9 mouse cellular contexts compared by ENCODE assay signal in the genomic region with DNA sequence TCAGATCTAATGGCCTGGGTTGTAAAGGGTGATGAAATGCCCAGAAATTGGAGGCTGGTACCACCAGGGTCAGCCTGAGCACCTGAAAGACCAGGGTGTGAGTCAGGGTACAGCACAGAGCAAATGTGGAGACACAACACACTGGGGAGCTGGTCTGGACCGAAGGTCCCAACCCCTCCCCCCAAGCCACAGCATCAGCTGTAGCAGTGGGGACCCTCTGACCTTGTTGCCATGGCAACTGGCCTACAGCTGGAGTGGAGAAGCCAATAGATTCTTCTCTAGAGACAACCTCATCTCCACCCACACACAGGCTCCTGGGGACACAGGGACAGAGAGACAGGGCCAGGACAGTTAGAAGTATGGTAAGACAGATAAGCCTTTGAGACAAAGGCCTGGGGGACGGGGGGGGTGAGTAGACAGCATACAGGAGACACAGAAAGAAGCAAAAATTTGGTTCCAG. TPM values are rescaled to one million over a fixed set of nuclear protein-coding genes. Genes with fewer than 3 reads are reported as not detected.
DNase-seq lines count a peak whose midpoint lies in the region; ATAC-seq lines count a peak whose summit lies in the region.
"Had no signal": no experiment of that assay in that cellular context is flagged by ENCODE, and none has a peak within 500 bp of the region (broad histone marks: within the 10 kb centered on the region; RNA-seq: fewer than 3 reads in every experiment).

No protein-coding gene starts in this region.

- H3K9me3 ChIP-seq in heart, embryonic 12.5 days (replicated peaks): no peaks in the 10 kb centered on the region
- H3K9me3 ChIP-seq in intestine, embryonic 15.5 days: no peaks in the 10 kb centered on the region
- H3K9me3 ChIP-seq: embryonic facial prominence, embryonic 15.5 days had no signal

- peaks cover 38% of the 10 kb centered on the region for H3K36me3 ChIP-seq in heart, embryonic 12.5 days
- H3K36me3 ChIP-seq in intestine, embryonic 15.5 days: no peaks in the 10 kb centered on the region
- H3K36me3 ChIP-seq: embryonic facial prominence, embryonic 15.5 days had no signal

- H3K4me2 ChIP-seq in heart, embryonic 12.5 days: peak overlapping the region; percentile 46
- peak overlapping the region; percentile 47 for H3K4me2 ChIP-seq in intestine, embryonic 15.5 days (replicated peaks)
- H3K4me2 ChIP-seq: embryonic facial prominence, embryonic 15.5 days had no signal

- ATAC-seq in heart, embryonic 12.5 days (ENCODE audit: insufficient number of reproducible peaks, low FRiP score): no peak
- ATAC-seq in intestine, embryonic 15.5 days: no peak
- ATAC-seq in granulocyte monocyte progenitor cell, adult 5-6 weeks (replicated peaks; ENCODE audit: poor library complexity, severe bottlenecking): no peak

- WGBS in heart, embryonic 12.5 days: 11% methylated on average over 2 of the region's 2 CpGs
- WGBS in intestine, embryonic 15.5 days: 21% methylated on average over 2 of the region's 2 CpGs

- DNase-seq in heart, adult 18-20 months: no peak
- peak; percentile 91 for DNase-seq in embryo, embryonic 10.5 days (ENCODE audit: low spot score)
- peak; percentile 82 for DNase-seq in neural tube, embryonic 10.5 days (ENCODE audit: extremely low spot score, low spot score)
- DNase-seq in adrenal gland, adult 8-10 months: no peak
- no peak for DNase-seq in layer of hippocampus, postnatal 10 days (ENCODE audit: low spot score in 2 of 2)

- peaks cover 97% of the 10 kb centered on the region for H3K4me1 ChIP-seq in heart, embryonic 12.5 days (replicated peaks)
- peaks cover 44% of the 10 kb centered on the region for H3K4me1 ChIP-seq in intestine, embryonic 15.5 days (replicated peaks)

- H3K27ac ChIP-seq in heart, embryonic 12.5 days (ENCODE audit: poor library complexity, severe bottlenecking): peak overlapping the region; percentile 75
- H3K27ac ChIP-seq in intestine, embryonic 15.5 days: peak overlapping the region; percentile 85
- H3K27ac ChIP-seq: embryonic facial prominence, embryonic 15.5 days had no signal

- H3K4me3 ChIP-seq in heart, embryonic 12.5 days: no peak overlapping the region
- no peak overlapping the region for H3K4me3 ChIP-seq in intestine, embryonic 15.5 days (replicated peaks)
- H3K4me3 ChIP-seq: embryonic facial prominence, embryonic 15.5 days had no signal

- peak overlapping the region; percentile 45 for H3K9ac ChIP-seq in heart, embryonic 12.5 days
- H3K9ac ChIP-seq in intestine, embryonic 15.5 days: 0 out of 2 replicates have a peak overlapping the region, but pooled peaks have one; percentile 1
- H3K9ac ChIP-seq: embryonic facial prominence, embryonic 15.5 days had no signal

- H3K27me3 ChIP-seq in heart, embryonic 12.5 days (replicated peaks): no peaks in the 10 kb centered on the region
- no peaks in the 10 kb centered on the region for H3K27me3 ChIP-seq in intestine, embryonic 15.5 days (replicated peaks)

RNA-seq across cellular contexts. Expression of gene Kcnh2, which starts 7.4 kb away (rescaled TPM):
- 38.2 and 40.5 TPM in 2 replicates for polyA plus RNA-seq in heart, embryonic 12.5 days (2016; fragmentation: Nextera tagmentation; extraction: Ambion mirVana)
- total RNA-seq in heart, adult 18-20 months (2021): 10 to 100 TPM; 52.6 to 61.1 TPM
- 6.7 and 7.6 TPM in 2 replicates for polyA plus RNA-seq in intestine, embryonic 15.5 days (2015; fragmentation: Nextera tagmentation; extraction: Ambion mirVana)
- total RNA-seq in granulocyte monocyte progenitor cell, adult 5-6 weeks (2014; fragmentation: Nextera tagmentation): not detected in 2 replicates
- total RNA-seq in granulocyte monocyte progenitor cell, adult 5-6 weeks (2017): not detected in 2 replicates
- 10 to 100 TPM; 17.7 to 47.2 (median 36.0) TPM for total RNA-seq in adrenal gland, adult 8-10 months (2022)
- total RNA-seq in layer of hippocampus, postnatal 10 days (2021): 10 to 100 TPM; 15.0 to 18.6 TPM

RNA-seq across cellular contexts. Expression of gene Nos3, which starts 20.6 kb away (rescaled TPM):
- 45.9 and 46.9 TPM in 2 replicates for polyA plus RNA-seq in heart, embryonic 12.5 days (2016; fragmentation: Nextera tagmentation; extraction: Ambion mirVana)
- total RNA-seq in heart, adult 18-20 months (2021): 10 to 100 TPM; 21.8 to 22.6 TPM
- 7.4 and 7.9 TPM in 2 replicates for polyA plus RNA-seq in intestine, embryonic 15.5 days (2015; fragmentation: Nextera tagmentation; extraction: Ambion mirVana)
- total RNA-seq in granulocyte monocyte progenitor cell, adult 5-6 weeks (2014; fragmentation: Nextera tagmentation): 0.56 TPM in 1 of 2 replicates, not detected in the other
- not detected in 2 replicates for total RNA-seq in granulocyte monocyte progenitor cell, adult 5-6 weeks (2017)
- 10 to 100 TPM in 1 of 4 experiments, 1 to 10 TPM in 3; 6.5 to 11.2 (median 9.1) TPM for total RNA-seq in adrenal gland, adult 8-10 months (2022)
- total RNA-seq in layer of hippocampus, postnatal 10 days (2021): 10 to 100 TPM; 10.1 to 11.8 TPM

RNA-seq across cellular contexts. Expression of gene Atg9b, which starts 47.9 kb away (rescaled TPM):
- 1.4 and 2.6 TPM in 2 replicates for polyA plus RNA-seq in heart, embryonic 12.5 days (2016; fragmentation: Nextera tagmentation; extraction: Ambion mirVana)
- 1 to 10 TPM in 1 of 2 experiments, under 1 TPM in 1; 0.75 to 1.4 TPM for total RNA-seq in heart, adult 18-20 months (2021)
- 1.6 and 2.4 TPM in 2 replicates for polyA plus RNA-seq in intestine, embryonic 15.5 days (2015; fragmentation: Nextera tagmentation; extraction: Ambion mirVana)
- total RNA-seq in granulocyte monocyte progenitor cell, adult 5-6 weeks (2014; fragmentation: Nextera tagmentation): 1.8 and 4.0 TPM in 2 replicates
- 4.0 and 5.3 TPM in 2 replicates for total RNA-seq in granulocyte monocyte progenitor cell, adult 5-6 weeks (2017)
- total RNA-seq in adrenal gland, adult 8-10 months (2022): 1 to 10 TPM in 1 of 4 experiments, under 1 TPM in 3; 0.55 to 1.3 (median 0.64) TPM
- 1 to 10 TPM; 5.0 to 5.2 TPM for total RNA-seq in layer of hippocampus, postnatal 10 days (2021)

RNA-seq across cellular contexts. Expression of gene Abcb8, which starts 49.5 kb away (rescaled TPM):
- 52.7 and 57.4 TPM in 2 replicates for polyA plus RNA-seq in heart, embryonic 12.5 days (2016; fragmentation: Nextera tagmentation; extraction: Ambion mirVana)
- total RNA-seq in heart, adult 18-20 months (2021): 10 to 100 TPM; 87.2 to 90.7 TPM
- 66.2 and 79.0 TPM in 2 replicates for polyA plus RNA-seq in intestine, embryonic 15.5 days (2015; fragmentation: Nextera tagmentation; extraction: Ambion mirVana)
- total RNA-seq in granulocyte monocyte progenitor cell, adult 5-6 weeks (2014; fragmentation: Nextera tagmentation): 17.6 and 56.8 TPM in 2 replicates
- 14.4 and 23.9 TPM in 2 replicates for total RNA-seq in granulocyte monocyte progenitor cell, adult 5-6 weeks (2017)
- total RNA-seq in adrenal gland, adult 8-10 months (2022): 10 to 100 TPM; 73.5 to 97.6 (median 86.0) TPM
- 10 to 100 TPM; 40.0 to 53.1 TPM for total RNA-seq in layer of hippocampus, postnatal 10 days (2021)

Comparison
In these comparisons a context has a peak if more than half of its experiments do, and no peak if none do; other contexts are left out.
1. DNase-seq: peak in embryo, embryonic 10.5 days (single experiment) and neural tube, embryonic 10.5 days (single experiment); none in heart, adult 18-20 months (0 of 2), adrenal gland, adult 8-10 months (single experiment) and layer of hippocampus, postnatal 10 days (0 of 2).
2. RNA of gene Kcnh2, which starts 7.4 kb away (total RNA-seq): 52.6 to 61.1 TPM in heart, adult 18-20 months, 17.7 to 47.2 TPM in adrenal gland, adult 8-10 months and 15.0 to 18.6 TPM in layer of hippocampus, postnatal 10 days; not detected in granulocyte monocyte progenitor cell, adult 5-6 weeks; every median in the first group is over 10 times any median in the second.
3. RNA of gene Nos3, which starts 20.6 kb away (total RNA-seq): 21.8 to 22.6 TPM in heart, adult 18-20 months, 10.1 to 11.8 TPM in layer of hippocampus, postnatal 10 days and 6.5 to 11.2 TPM in adrenal gland, adult 8-10 months; 0.56 TPM in granulocyte monocyte progenitor cell, adult 5-6 weeks; every median in the first group is over 4 times any median in the second.